Mouse (Mus musculus): ENCODE results near the gene Dcaf5. TPM values are rescaled to one million over a fixed set of nuclear protein-coding genes. Genes with fewer than 3 reads are reported as not detected.

The Dcaf5 gene
- total RNA-seq, 2 experiments from 2014 or later, result 1.3 to 3.2 TPM

DNA sequence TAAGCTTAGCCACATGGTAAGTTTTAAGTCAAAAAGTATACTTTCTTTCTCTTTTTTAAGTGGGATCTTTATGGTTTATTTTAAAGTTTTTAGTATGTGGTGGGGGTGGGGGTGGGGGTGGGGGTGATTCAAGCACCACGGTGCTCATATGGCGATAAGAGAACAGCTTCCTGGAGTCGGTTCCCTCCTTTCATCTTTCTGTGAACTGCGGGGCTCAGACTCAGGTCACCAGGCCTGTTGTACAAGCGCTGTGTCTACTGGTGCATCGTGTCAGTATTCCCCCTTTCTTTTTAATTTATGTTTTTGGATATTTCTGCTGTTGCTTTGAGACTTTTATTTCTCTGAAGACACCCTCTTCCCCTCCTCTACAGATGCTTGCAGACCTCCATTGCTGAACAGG lies 137.7 kb downstream of the Dcaf5 start:
- ATAC-seq (replicated peaks; ENCODE audit: low FRiP score, poor library complexity, severe bottlenecking), result no peak

DNA sequence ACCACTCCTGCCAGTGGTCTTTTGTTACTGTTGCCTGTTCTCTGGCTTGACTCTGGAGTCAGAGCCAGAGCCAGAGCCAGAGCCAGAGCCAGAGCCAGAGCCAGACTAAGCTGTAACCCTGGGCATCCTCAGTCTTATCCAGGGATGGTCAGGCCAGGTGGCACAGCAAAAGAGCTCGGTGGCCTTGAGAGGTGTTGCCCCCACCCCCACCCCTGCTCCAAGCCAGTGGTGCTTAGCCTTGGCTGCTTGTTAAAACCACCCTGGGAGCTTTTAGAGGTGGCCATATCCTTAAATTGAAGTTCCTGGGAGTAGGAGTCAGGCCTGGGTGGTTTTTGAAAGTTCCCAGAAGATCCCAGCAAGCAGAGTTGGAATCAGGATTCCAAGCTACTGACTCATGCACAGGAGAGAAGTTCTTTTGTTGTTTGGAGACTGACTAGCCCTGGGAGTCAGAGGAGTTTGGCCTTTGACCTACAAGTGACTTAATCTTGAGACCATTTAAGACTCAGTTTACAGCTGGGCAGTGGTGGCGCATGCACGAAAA lies 144.4 kb downstream of the Dcaf5 start:
- no peak for ATAC-seq (replicated peaks; ENCODE audit: low FRiP score, poor library complexity, severe bottlenecking)

DNA sequence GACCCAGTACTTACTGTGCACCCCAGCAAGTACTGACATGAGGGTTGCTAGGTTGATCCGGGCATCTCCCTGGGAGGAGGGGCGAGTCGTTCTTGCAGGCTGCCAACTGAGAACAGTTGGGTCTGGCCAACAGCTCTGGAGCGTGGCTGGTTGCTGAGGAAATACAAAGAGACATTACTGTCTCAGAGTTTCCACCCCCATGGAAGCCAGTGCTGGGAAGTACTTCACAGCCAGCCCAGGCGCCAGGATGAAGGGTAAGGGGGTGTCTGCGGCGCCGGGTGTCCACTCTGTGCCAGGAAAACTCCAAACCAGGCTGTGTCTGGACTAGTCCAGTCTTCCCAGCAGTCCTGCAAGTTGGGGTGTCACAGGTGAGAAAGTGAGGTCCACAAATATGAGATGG lies 145.4 kb downstream of the Dcaf5 start:
- ATAC-seq (replicated peaks; ENCODE audit: low FRiP score, poor library complexity, severe bottlenecking), result no peak

DNA sequence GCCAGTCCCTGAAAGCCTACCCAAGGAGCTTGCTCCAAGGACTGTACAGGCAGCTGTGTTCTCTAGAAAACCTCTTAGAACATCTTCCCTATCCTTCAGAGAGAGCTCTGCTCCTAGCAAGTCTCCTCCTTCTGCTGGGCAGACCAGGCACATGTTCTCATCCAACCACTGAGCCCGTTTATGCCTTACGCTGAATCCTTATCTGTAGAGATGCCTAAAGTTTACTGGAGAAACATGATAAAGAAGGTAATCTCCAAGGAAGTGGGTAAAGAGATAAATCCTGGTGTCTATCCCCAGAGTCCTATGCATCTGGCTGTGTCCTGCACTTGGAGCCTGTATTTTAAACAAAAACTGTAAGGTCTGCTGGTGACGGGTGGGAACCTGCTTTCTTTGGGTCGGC lies 145.9 kb downstream of the Dcaf5 start:
- no peak for ATAC-seq (replicated peaks; ENCODE audit: low FRiP score, poor library complexity, severe bottlenecking)

DNA sequence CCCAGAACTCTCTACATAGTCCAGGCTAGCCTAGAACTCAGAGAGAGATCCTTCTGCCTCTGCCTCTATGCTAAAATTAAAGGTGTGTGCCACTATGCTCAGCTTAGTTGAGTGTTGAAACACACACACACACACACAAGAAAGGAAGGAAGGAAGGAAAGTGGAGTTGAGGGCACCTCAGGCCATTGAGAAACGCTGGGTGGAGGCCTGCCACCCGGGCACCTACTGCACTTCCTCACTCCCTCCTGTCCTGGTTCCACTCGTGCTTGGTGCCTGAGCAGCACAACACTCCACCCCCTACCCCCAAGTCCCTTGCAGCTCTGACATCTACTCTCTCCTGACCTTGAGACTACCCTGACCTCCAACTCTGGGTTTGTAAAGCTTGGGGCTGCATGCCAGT lies 146.7 kb downstream of the Dcaf5 start:
- no peak for ATAC-seq (replicated peaks; ENCODE audit: low FRiP score, poor library complexity, severe bottlenecking)

DNA sequence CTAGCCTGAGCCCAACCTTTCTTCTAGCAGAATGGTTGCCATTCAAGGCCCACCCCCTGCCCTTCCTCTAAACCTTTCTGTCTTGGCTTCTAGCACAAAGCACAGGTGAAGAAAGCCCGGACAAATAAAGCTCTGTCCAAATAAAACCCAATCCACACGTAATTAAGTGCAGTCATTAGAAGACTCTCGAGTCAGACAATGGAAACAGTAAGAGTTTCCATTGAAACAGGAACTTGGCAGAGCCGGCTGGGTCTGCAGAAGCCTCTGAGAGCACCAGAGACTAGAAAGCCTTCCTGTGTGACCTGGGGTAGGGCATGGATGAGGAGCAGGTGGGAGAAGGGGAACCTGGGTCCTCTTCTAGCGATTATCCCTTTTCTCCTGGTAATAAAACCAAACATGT lies 150.5 kb downstream of the Dcaf5 start:
- ATAC-seq (replicated peaks; ENCODE audit: low FRiP score, poor library complexity, severe bottlenecking), result no peak

Other genes with a start within 250 kb of the Dcaf5 start
- gene Actn1, start 176.2 kb downstream of the Dcaf5 start, total RNA-seq (2015; ENCODE audit: low replicate concordance), result 16.2 and 21.4 TPM in 2 replicates
- gene Actn1, start 176.2 kb downstream of the Dcaf5 start, total RNA-seq (2017; ENCODE audit: low replicate concordance), result 10.8 and 13.0 TPM in 2 replicates
- 2.2 and 9.6 TPM in 2 replicates for gene Exd2, start 26.5 kb upstream of the Dcaf5 start, total RNA-seq (2015; ENCODE audit: low replicate concordance)
- 0.77 and 21.9 TPM in 2 replicates for gene Exd2, start 26.5 kb upstream of the Dcaf5 start, total RNA-seq (2017; ENCODE audit: low replicate concordance)
- gene Galnt16, start 81.7 kb upstream of the Dcaf5 start, total RNA-seq (2015; ENCODE audit: low replicate concordance), result not detected in 2 replicates
- gene Galnt16, start 81.7 kb upstream of the Dcaf5 start, total RNA-seq (2017; ENCODE audit: low replicate concordance), result not detected in 2 replicates
- gene Slc39a9, start 207.3 kb upstream of the Dcaf5 start, total RNA-seq (2015; ENCODE audit: low replicate concordance), result 20.1 and 22.0 TPM in 2 replicates
- 11.2 and 20.5 TPM in 2 replicates for gene Slc39a9, start 207.3 kb upstream of the Dcaf5 start, total RNA-seq (2017; ENCODE audit: low replicate concordance)
- 23.9 and 28.1 TPM in 2 replicates for gene Erh, start 207.7 kb upstream of the Dcaf5 start, total RNA-seq (2015; ENCODE audit: low replicate concordance)
- 4.9 and 23.4 TPM in 2 replicates for gene Erh, start 207.7 kb upstream of the Dcaf5 start, total RNA-seq (2017; ENCODE audit: low replicate concordance)

Measured in erythroid progenitor cell, adult 5-6 weeks (primary cell).